Mouse (Mus musculus) kidney, adult 11 months (tissue): ENCODE measurements around the gene Ost4.

Experiments
- DNase-seq: peaks from one replicate; pipeline ENCODE4 v3.0.0; 2022

Gene Ost4

GRCm38 (mm10) chr5:30922581-30923041 lies 15.0 kb upstream of the Ost4 start:
- no peak for DNase-seq

GRCm38 (mm10) chr5:30921256-30922033 lies 13.9 kb upstream of the Ost4 start, which contains the start of gene Khk:
Gene Khk, plus strand, starts transcription at chr5:30921431.
- peak; percentile 93 for DNase-seq

- peak; percentile 65 for DNase-seq
Observed at GRCm38 (mm10) chr5:30920621-30921020, 13.0 kb upstream of the Ost4 start.

DNA sequence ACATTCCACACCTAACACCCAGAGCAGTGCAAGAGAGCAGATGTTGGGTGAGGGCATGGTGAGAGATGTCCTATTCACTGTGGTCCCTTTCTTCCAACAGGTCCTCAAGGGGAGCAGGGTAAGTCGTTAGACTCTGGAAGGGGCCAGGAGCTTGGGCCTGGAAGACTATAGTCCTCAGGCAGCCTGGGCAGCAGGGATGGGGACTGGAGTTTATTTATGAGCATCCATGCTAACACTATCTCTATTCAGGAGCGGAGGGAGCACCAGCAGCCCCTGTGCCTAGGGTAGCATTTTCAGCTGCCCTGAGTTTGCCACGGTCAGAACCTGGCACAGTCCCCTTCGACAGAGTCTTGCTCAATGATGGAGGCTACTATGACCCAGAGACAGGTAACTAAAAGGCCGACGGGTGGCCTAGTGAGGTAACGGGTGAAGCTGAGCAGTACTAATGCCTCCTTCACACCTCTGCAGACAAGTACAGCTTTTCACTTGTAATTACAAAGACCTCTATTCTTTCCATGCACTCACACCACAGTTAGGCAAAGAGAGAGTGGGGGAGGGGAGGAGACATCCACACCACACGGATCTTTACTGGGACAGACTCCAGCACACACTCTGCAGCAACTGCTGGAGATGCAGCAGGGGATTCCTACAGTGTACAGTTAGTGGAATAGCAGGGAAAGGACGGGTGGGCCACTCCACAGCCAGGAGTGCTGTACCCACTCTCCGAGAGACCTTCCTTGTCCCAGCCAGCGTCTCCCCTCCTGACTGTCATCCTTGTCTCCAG lies 12.4 kb upstream of the Ost4 start:
- no peak for DNase-seq

DNA sequence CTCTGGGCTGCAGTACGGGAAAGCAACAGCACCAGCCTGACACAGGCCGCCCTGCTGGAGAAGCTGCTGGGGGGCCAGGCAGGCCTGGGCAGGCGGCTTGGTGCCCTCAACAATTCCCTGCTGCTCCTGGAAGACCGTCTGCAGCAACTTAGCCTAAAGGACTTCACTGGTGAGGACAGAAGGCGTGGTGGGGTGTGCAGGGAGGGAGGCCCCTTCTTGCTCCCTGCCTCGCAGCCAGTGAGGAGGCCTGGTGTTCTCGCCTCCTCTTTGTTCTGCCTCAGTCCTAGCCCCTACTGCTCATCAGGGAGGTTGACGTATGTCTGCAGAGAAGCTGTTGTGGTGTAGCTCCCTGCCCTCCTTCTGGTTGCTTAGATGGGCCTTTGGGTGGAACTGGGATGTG lies 11.1 kb upstream of the Ost4 start:
- DNase-seq: no peak

- no peak for DNase-seq
Observed at GRCm38 (mm10) chr5:30917891-30918670, 10.5 kb upstream of the Ost4 start.

DNA sequence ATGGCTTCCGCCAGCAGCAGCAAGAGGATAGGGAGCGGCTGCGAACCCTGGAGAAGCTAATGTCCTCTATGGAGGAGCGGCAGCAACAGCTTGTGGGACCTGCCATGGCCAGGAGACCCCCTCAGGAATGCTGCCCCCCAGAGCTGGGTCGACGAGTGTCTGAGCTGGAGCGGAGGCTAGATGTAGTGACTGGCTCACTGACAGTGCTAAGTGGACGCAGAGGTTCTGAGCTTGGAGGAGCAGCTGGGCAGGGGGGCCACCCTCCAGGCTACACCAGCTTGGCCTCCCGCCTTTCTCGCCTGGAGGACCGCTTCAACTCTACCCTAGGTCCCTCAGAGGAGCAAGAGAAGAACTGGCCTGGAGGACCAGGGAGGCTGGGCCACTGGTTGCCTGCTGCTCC lies 9.8 kb upstream of the Ost4 start:
- no peak for DNase-seq

GRCm38 (mm10) chr5:30916841-30917240 lies 9.3 kb upstream of the Ost4 start:
- DNase-seq: no peak

GRCm38 (mm10) chr5:30915974-30916433 lies 8.4 kb upstream of the Ost4 start:
- DNase-seq: peak; percentile 97

DNA sequence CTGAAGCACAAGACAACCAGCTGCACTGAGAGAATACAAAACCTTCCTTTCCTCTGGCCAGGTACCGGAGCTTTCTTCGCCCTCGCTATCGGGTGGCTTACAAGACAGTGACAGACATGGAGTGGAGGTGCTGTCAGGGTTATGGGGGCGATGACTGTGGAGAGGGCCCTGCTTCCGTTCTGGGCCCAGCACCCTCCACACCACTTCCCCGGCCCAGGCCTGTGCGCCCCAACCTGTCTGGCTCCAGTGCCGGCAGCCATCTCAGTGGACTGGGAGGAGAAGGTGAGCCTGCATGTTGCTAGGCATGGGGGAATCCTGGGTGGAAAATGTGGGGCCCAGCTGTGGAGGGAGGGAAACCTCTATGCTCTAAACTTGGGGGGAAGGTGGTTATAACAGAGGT lies 7.9 kb upstream of the Ost4 start:
- DNase-seq: no peak

GRCm38 (mm10) chr5:30914849-30915248 lies 7.3 kb upstream of the Ost4 start:
- DNase-seq: no peak

GRCm38 (mm10) chr5:30914101-30914635 lies 6.6 kb upstream of the Ost4 start:
- DNase-seq: no peak

DNA sequence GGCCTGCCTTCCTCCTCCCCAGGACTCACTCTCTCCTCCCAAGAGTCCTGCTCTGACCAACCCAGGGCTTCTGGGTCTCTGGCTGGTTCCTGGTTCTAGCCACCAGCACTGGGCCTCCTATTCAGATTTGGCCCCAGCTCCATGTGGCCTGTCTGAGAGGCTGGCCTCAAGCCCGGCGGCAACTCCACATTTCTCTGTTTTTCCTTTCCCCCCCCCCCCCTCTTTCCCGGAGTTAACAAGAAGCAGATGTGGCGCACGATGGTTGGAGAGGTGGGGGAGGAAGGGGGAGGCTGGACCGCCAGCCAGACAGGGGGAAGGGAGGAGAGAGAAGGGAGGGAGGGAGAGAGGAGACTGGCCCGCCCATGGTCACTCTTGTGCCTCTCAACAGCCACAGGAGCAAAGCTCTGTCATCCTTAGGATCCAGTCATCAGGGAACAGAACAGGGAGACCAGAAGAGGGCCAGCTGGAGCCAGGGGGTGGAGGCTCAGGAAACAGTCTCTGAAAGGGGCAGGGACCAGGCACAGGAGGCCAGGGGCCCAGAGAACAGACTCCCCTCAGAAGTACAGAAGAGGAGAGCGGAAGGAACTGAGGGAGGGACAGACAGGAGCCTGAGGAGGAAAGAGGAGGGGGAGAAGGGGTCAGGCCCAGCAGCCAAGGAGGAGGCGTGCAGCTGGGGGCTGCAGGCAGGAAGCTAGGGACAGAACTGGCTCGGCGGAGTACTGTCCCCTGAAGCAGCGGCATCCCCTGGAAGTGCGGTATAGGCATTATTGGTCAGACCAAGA lies 5.7 kb upstream of the Ost4 start, which contains the start of gene Emilin1:
Emilin1 (plus strand) TSS at position 343 of the 782 bp plus-strand sequence.
- peak; percentile 70 for DNase-seq

GRCm38 (mm10) chr5:30912156-30912555 lies 4.6 kb upstream of the Ost4 start:
- no peak for DNase-seq

DNA sequence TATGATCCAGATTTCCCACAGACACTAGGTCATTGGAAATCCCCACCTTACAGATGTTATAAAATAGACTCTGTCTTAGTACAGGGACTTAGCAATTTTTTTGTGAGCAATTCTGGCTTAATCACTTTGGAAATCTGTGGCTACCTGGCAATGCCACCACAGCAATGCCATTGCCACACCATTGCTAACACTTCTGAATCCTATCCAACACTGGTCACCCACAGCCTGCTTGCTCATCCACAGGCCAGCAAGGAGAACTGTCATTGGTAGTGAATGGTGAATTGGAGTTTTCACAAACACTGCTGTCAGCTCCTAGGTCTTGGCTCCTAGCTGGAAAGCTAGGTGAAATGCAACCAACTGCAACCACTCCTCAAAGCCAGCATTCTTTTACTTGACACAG lies 2.9 kb upstream of the Ost4 start:
- DNase-seq: no peak

- DNase-seq: no peak
Observed at GRCm38 (mm10) chr5:30909863-30910262, 2.3 kb upstream of the Ost4 start.

- peak; percentile 83 for DNase-seq
Observed at GRCm38 (mm10) chr5:30909300-30909659, 1.7 kb upstream of the Ost4 start.

GRCm38 (mm10) chr5:30908426-30909299 lies 1.1 kb upstream of the Ost4 start:
- DNase-seq: peak; percentile 56

DNA sequence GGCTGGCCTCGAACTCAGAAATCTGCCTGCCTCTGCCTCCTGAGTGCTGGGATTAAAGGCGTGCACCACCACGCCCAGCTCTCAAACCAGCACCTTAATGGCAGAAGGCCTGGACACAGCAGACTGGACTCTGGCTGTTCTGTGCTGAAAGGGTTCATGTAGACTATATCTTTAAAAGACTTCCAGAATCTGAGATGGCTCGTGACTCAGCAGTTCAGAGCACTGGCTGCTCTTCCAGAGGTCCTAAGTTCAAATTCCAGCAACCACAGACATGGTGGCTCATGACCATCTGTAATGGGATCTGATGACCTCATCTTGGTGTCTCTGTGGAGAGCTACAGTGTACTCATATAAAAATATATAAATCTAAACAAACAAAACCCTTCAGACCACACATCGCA lies 5.7 kb downstream of the Ost4 start:
- DNase-seq: peak; percentile 28

- DNase-seq: no peak
Observed at GRCm38 (mm10) chr5:30890375-30890774, 17.2 kb downstream of the Ost4 start.
